Mouse (Mus musculus): ENCODE data around the gene Crybg3.

- TF ChIP-seq GATA1 (IDR thresholded peaks at IDR 0.05; ENCODE audit: low read length) (no peak), TAL1 (IDR thresholded peaks at IDR 0.05; ENCODE audit: low read length) (no peak)
Measured at GRCm38 (mm10) chr16:59474788-59475187, 126.0 kb downstream of the Crybg3 start.

All from erythroblast, embryonic 14.5 days (primary cell).